Mouse (Mus musculus) liver, embryonic 16.5 days (tissue): ENCODE measurements around the gene Smbd1. TPM values are rescaled to one million over a fixed set of nuclear protein-coding genes. Genes with fewer than 3 reads are reported as not detected.

Experiments used
- ATAC-seq: fragments of 200-750 bp; cut with Nextera tagmentation; 2 replicates; pipeline ENCODE4 v1.8.0; 2017; ENCODE audit warnings: low read depth, mild to moderate bottlenecking, moderate number of reproducible peaks, moderate library complexity
- H3K27ac ChIP-seq: fragments of 300-500 bp; sonication (generic); 2 replicates; pipeline ENCODE4 v1.5.1; 2014; ENCODE audit warnings: mild to moderate bottlenecking, low read length
- H3K27me3 ChIP-seq: fragments of 300-500 bp; sonication (generic); 2 replicates; pipeline ENCODE4 v1.6.1; 2014; ENCODE audit warnings: low read depth, low read length, mixed read lengths; ENCODE audit not compliant: control insufficient read depth, insufficient read depth
- H3K36me3 ChIP-seq: fragments of 300-500 bp; sonication (generic); 2 replicates; pipeline ENCODE4 v1.6.1; 2014; ENCODE audit warnings: mild to moderate bottlenecking; ENCODE audit not compliant: control insufficient read depth, insufficient read depth
- H3K4me1 ChIP-seq: fragments of 300-500 bp; sonication (generic); 2 replicates; pipeline ENCODE4 v1.6.1; 2014; ENCODE audit warnings: low read depth, low read length, mixed read lengths; ENCODE audit not compliant: control insufficient read depth
- H3K4me2 ChIP-seq: fragments of 300-500 bp; sonication (generic); 2 replicates; pipeline ENCODE4 v1.6.1; 2014; ENCODE audit warnings: low read depth, low read length, mixed read lengths
- H3K4me3 ChIP-seq: fragments of 300-500 bp; sonication (generic); 2 replicates; pipeline ENCODE4 v1.5.1; 2014; ENCODE audit warnings: low read depth, mild to moderate bottlenecking, low read length
- H3K9ac ChIP-seq: fragments of 300-500 bp; sonication (generic); 2 replicates; pipeline ENCODE4 v1.6.1; 2014; ENCODE audit warnings: low read depth, low read length
- H3K9me3 ChIP-seq: fragments of 300-500 bp; sonication (generic); replicated peaks from 2 replicates; pipeline ENCODE4 v1.6.1; 2016; ENCODE audit warnings: low read length; ENCODE audit not compliant: control insufficient read depth
- WGBS: fragments of 180-500 bp; shearing (Covaris S2); extraction: QIAGEN DNeasy Blood & Tissue Kit; methylation state at CpG from one replicate; pipeline ENCODE4 v1.1.7; 2014; ENCODE audit not compliant: insufficient replicate concordance; 5-methylcytosine and 5-hydroxymethylcytosine counted together
- polyA plus RNA-seq: library from polyadenylated mRNA; unstranded; fragments of >200 nt; fragmentation: Nextera tagmentation; extraction: Ambion mirVana; gene quantifications from 2 replicates; pipeline ENCODE4 v1.2.1, GENCODE M21; 2015

The Smbd1 gene
- polyA plus RNA-seq, 1 experiment from 2014 or later = not detected

- ATAC-seq = no peak
- Histone ChIP-seq H3K9me3 (no peaks in the 10 kb centered on the region), H3K27me3 (no peaks in the 10 kb centered on the region), H3K27ac (no peak overlapping the region), H3K4me3 (no peak overlapping the region), H3K4me2 (no peak overlapping the region), H3K36me3 (no peaks in the 10 kb centered on the region), H3K9ac (no peak overlapping the region), H3K4me1 (no peaks in the 10 kb centered on the region)
- WGBS = 34% methylated on average over 10 of the region's 10 CpGs
Measured at GRCm38 (mm10) chr16:32776676-32777075, 33.6 kb downstream of the Smbd1 start.

- WGBS = 66% methylated on average over 7 of the region's 7 CpGs
- no peaks in the 10 kb centered on the region for H3K27me3 ChIP-seq
- peak; percentile 78 for ATAC-seq
- H3K9ac ChIP-seq = no peak overlapping the region
- no peak overlapping the region for H3K4me2 ChIP-seq
- no peak overlapping the region for H3K27ac ChIP-seq
- no peaks in the 10 kb centered on the region for H3K9me3 ChIP-seq
- no peaks in the 10 kb centered on the region for H3K36me3 ChIP-seq
- no peaks in the 10 kb centered on the region for H3K4me1 ChIP-seq
- no peak overlapping the region for H3K4me3 ChIP-seq
Measured at GRCm38 (mm10) chr16:32766904-32767303, 43.4 kb downstream of the Smbd1 start.

GRCm38 (mm10) chr16:32764961-32765360 lies 45.3 kb downstream of the Smbd1 start:
- no peaks in the 10 kb centered on the region for H3K9me3 ChIP-seq
- 45% methylated on average over 6 of the region's 6 CpGs for WGBS
- H3K4me1 ChIP-seq = no peaks in the 10 kb centered on the region
- no peak overlapping the region for H3K4me2 ChIP-seq
- ATAC-seq = no peak
- H3K27ac ChIP-seq = no peak overlapping the region
- no peak overlapping the region for H3K9ac ChIP-seq
- H3K27me3 ChIP-seq = no peaks in the 10 kb centered on the region
- H3K36me3 ChIP-seq = no peaks in the 10 kb centered on the region
- H3K4me3 ChIP-seq = no peak overlapping the region

- H3K27ac ChIP-seq = no peak overlapping the region
- no peaks in the 10 kb centered on the region for H3K9me3 ChIP-seq
- H3K4me1 ChIP-seq = no peaks in the 10 kb centered on the region
- no peak overlapping the region for H3K9ac ChIP-seq
- H3K27me3 ChIP-seq = no peaks in the 10 kb centered on the region
- no peak overlapping the region for H3K4me3 ChIP-seq
- H3K4me2 ChIP-seq = no peak overlapping the region
- 58% methylated on average over 2 of the region's 2 CpGs for WGBS
- no peak for ATAC-seq
- H3K36me3 ChIP-seq = no peaks in the 10 kb centered on the region
Measured at GRCm38 (mm10) chr16:32764550-32764949, 45.7 kb downstream of the Smbd1 start.

Other genes starting within 250 kb of the Smbd1 start
- 317 and 331 TPM in 2 replicates for gene Tfrc, start 201.6 kb downstream of the Smbd1 start, polyA plus RNA-seq
- gene Tnk2, start 166.6 kb downstream of the Smbd1 start, polyA plus RNA-seq = 2.7 and 2.8 TPM in 2 replicates
- gene Muc4, start 74.6 kb downstream of the Smbd1 start, polyA plus RNA-seq = 0.70 and 0.78 TPM in 2 replicates
- gene Muc20, start 13.0 kb downstream of the Smbd1 start, polyA plus RNA-seq = 0.11 TPM in 1 of 2 replicates, not detected in the other
- 24.9 and 27.0 TPM in 2 replicates for gene Fyttd1, start 67.0 kb upstream of the Smbd1 start, polyA plus RNA-seq
- gene Rubcn, start 67.3 kb upstream of the Smbd1 start, polyA plus RNA-seq = 5.4 and 6.1 TPM in 2 replicates
- gene Lrch3, start 103.6 kb upstream of the Smbd1 start, polyA plus RNA-seq = 4.5 and 5.1 TPM in 2 replicates
- gene Iqcg, start 245.7 kb upstream of the Smbd1 start, polyA plus RNA-seq = 0.79 and 0.85 TPM in 2 replicates
- gene Rpl35a, start 246.0 kb upstream of the Smbd1 start, polyA plus RNA-seq = 464 and 539 TPM in 2 replicates